Mouse (Mus musculus): ENCODE data around the gene Rnf8. TPM values are rescaled to one million over a fixed set of nuclear protein-coding genes. Genes with fewer than 3 reads are reported as not detected.
A peak's percentile ranks its signal among the peaks of the same experiment; 100 is the strongest.

Rnf8 gene
- total RNA-seq, 2 experiments from 2014 or later, result 61.3 to 76.0 TPM

DNA sequence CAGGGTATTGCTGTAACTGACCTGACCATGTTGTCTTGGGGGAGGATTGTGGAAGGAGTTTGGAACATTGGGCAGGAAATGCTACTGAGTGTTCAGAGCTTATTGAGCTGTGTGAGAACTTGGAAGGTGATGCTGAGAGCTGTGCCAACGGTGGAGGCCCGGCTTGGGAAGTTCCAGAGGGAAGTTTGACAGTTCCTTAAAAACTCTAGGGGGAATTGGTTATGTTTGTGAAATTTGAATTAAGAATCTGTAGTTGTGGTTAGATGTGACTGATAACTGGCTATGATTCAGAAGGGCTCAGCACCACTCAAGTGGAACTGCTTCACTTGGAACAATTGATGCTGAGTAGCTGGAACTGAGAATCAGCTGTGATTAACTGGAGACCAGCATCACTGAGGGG, 56.4 kb downstream of the Rnf8 start:
- ATAC-seq (replicated peaks; ENCODE audit: low FRiP score, low TSS enrichment, poor library complexity, severe bottlenecking), result no peak

- ATAC-seq (replicated peaks; ENCODE audit: low FRiP score, low TSS enrichment, poor library complexity, severe bottlenecking), result no peak
Observed at GRCm38 (mm10) chr17:29673325-29673724, 58.7 kb downstream of the Rnf8 start.

DNA sequence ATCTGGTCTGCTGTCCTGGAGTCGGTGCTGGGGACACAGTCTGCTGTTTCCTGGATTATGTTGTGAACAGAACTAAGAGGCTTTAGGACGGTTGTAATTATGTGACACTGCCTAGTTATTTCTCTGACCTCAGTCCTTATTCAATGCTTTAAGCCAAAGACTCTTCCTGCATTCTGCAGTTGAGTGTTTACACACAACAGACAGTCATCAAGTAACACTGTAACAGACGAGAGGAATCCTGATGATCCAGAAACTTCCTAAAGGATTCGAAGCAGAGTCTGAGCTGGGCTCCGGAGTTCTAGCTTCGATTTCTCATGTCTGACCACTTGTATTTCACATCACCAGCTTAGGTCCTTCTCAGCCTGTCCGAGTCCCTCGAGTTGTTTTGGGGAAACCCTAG, 63.9 kb downstream of the Rnf8 start:
- ATAC-seq (replicated peaks; ENCODE audit: low FRiP score, low TSS enrichment, poor library complexity, severe bottlenecking), result no peak

GRCm38 (mm10) chr17:29679038-29679767, 64.6 kb downstream of the Rnf8 start:
- ATAC-seq (replicated peaks; ENCODE audit: low FRiP score, low TSS enrichment, poor library complexity, severe bottlenecking), result no peak

DNA sequence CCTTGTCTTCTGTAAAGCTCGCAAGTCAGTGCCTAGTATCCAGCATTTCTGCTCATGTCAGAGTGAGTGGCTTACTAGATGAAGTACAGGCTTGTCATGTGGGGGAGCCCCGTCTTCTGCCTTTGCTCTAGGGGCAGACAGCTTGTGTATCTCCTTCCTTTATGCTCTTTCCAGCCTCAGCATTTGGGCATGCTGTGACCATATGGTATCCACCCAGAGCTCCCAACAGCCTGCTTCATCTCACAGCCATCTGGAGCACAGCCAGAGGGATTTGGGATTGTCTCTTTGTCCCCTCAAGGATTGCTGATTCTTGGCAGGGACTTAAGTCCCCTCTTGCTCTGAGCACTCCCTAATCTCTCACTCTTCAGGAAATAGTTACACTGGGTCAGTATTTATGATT, 65.6 kb downstream of the Rnf8 start:
- ATAC-seq (replicated peaks; ENCODE audit: low FRiP score, low TSS enrichment, poor library complexity, severe bottlenecking), result no peak

DNA sequence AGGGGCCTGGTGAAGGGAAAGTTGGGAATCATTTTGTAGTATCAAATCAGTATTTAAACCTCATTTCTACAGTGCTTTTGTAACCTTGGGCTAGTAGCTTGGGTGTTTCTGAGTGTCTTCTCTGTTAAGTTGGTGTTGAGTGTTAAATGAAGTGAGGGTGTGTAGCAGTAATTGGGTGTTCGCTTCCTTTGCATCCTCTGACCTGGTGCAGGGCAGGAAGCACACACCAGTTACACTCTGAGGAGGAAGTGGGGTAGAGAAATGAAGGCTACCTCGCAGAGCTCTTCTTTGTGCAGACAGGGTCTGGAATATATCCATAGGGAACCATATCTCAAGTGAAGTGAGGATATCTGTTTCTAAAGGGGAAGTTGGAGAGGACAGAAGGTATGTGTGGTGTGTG, 66.3 kb downstream of the Rnf8 start:
- no peak for ATAC-seq (replicated peaks; ENCODE audit: low FRiP score, low TSS enrichment, poor library complexity, severe bottlenecking)

DNA sequence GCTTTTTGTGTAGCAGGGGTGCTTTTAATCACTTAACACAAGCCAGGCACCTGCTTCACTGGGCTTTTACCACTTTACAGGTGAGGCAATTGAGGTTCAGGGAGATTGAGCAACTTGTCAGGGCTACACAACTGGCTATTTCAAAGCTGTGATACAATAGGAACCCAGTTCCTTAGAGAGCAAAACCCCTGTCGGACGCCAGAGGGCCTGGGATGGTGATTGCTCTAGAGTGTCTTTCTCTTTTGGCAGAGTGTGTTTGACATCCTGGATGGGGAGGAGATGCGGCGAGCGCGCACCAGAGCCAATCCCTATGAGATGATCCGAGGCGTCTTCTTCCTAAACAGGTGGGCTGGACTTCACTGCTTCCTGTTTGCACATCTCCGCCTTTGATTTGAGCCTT, 67.1 kb downstream of the Rnf8 start:
- ATAC-seq (replicated peaks; ENCODE audit: low FRiP score, low TSS enrichment, poor library complexity, severe bottlenecking), result no peak

- ATAC-seq (replicated peaks; ENCODE audit: low FRiP score, low TSS enrichment, poor library complexity, severe bottlenecking), result no peak
Observed at GRCm38 (mm10) chr17:29682261-29682660, 67.7 kb downstream of the Rnf8 start.

- no peak for ATAC-seq (replicated peaks; ENCODE audit: low FRiP score, low TSS enrichment, poor library complexity, severe bottlenecking)
Observed at GRCm38 (mm10) chr17:29683127-29683526, 68.5 kb downstream of the Rnf8 start.

DNA sequence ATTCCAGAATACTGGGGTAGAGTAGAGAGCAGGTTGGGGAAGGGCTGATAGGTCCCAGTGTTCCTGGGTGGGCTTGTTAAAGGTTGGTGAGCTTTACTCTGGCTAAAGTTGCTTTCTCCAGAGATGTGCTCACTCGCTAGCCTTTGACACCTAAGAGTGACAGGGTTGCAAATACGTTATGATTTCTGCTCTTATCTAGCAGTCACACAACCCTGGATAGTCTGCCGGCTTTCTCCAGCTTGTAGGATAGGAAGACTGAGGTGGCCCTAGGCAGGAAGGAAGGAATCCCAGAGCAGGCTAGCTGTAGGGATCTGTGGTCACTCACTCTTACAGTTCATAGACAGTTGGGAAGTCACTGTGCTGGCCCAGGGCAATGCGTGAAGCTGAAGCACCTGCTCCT, 69.7 kb downstream of the Rnf8 start:
- peak; percentile 60 for ATAC-seq (replicated peaks; ENCODE audit: low FRiP score, low TSS enrichment, poor library complexity, severe bottlenecking)

DNA sequence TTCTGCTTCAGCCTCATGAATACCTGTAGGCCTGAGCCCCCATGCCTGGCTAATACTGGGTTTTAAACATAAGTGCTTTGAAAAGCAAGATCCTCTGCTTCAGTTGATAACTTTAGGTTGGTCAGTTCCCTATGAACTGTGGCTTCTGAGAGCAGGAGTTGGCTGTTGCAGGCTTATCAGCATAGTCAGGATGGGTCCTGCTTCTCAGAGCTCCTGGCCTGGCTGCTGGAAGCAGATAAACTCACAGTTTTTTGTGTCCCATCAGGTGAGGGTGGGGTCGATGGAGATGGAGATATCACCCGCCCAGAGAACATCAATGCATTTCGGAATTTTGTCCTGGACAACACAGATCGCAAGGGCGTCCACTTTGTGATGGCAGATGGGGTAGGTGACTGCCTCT, 72.2 kb downstream of the Rnf8 start:
- ATAC-seq (replicated peaks; ENCODE audit: low FRiP score, low TSS enrichment, poor library complexity, severe bottlenecking), result peak; percentile 63

- ATAC-seq (replicated peaks; ENCODE audit: low FRiP score, low TSS enrichment, poor library complexity, severe bottlenecking), result no peak
Observed at GRCm38 (mm10) chr17:29687373-29687772, 72.8 kb downstream of the Rnf8 start.

DNA sequence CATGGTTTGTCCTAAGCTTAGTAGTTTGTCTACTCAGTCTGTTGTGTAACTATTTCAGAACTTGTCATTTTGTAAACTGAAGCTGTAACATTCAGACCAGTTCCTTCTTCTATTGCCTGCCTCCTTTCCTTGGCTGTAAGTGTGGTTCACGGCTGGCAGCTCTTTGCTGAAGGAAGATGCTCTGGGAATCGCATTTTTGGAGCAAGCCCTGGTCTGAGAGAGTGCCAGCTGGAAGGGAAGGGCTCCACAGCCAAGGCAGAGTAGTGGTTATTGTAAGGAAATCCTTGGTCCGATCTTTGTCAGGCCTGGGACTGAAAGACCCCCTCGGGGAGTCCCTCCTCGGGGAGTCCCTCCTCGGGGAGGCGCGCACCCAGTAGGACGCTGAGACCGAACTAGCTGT, 74.0 kb downstream of the Rnf8 start:
- ATAC-seq (replicated peaks; ENCODE audit: low FRiP score, low TSS enrichment, poor library complexity, severe bottlenecking), result no peak

GRCm38 (mm10) chr17:29690257-29690656, 75.7 kb downstream of the Rnf8 start:
- ATAC-seq (replicated peaks; ENCODE audit: low FRiP score, low TSS enrichment, poor library complexity, severe bottlenecking), result no peak

GRCm38 (mm10) chr17:29692827-29693226, 78.2 kb downstream of the Rnf8 start:
- no peak for ATAC-seq (replicated peaks; ENCODE audit: low FRiP score, low TSS enrichment, poor library complexity, severe bottlenecking)

DNA sequence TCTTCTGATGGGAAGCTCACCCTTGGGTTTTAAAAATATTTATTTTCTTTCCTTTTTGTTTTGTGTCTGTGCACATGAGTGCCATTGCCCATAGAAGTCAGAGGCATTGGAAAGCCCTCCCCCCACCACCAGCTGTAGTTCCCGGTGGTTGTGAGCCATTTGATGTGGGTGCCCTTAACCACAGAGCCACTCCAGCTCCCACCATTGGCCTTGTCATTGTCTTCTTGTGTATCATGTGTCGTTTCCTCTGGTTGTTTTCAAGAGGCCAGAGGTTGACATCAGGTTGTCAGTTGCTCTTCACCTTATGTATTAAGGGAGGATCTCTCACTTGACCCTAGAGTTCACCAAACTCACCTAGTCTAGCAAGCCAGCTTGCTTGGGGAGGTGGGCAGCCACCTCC, 79.0 kb downstream of the Rnf8 start:
- no peak for ATAC-seq (replicated peaks; ENCODE audit: low FRiP score, low TSS enrichment, poor library complexity, severe bottlenecking)

DNA sequence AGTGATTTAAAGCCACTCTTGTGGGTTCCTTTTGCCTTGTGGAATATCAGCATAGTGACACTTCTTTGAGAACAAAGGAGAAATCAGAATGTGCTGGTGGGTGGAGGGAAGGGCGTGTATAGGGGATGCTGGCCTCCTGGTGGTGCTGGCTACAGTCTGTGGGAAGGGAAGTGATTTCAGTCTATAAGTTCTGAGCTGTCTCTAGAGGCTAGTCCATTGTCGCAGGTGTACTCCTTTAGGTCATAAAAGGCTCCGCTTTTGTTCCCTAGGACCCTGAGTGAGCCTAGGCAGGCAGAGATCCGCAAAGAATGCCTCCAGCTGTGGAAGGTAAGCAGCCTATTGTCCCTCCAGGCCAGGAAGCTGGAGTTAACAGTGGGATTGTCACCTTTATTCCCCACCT, 79.9 kb downstream of the Rnf8 start:
- ATAC-seq (replicated peaks; ENCODE audit: low FRiP score, low TSS enrichment, poor library complexity, severe bottlenecking), result no peak

Other genes with a start within 250 kb of the Rnf8 start
- gene Pim1, start 124.0 kb upstream of the Rnf8 start, total RNA-seq (2014; fragmentation: Nextera tagmentation), result 33.2 and 48.8 TPM in 2 replicates
- gene Pim1, start 124.0 kb upstream of the Rnf8 start, total RNA-seq (2017), result 96.9 and 106 TPM in 2 replicates
- not detected in 2 replicates for gene Gm17657, start 65.2 kb upstream of the Rnf8 start, total RNA-seq (2014; fragmentation: Nextera tagmentation)
- not detected in 2 replicates for gene Gm17657, start 65.2 kb upstream of the Rnf8 start, total RNA-seq (2017)
- gene Tbc1d22b, start 65.0 kb upstream of the Rnf8 start, total RNA-seq (2014; fragmentation: Nextera tagmentation), result 15.0 TPM in 2 replicates
- gene Tbc1d22b, start 65.0 kb upstream of the Rnf8 start, total RNA-seq (2017), result 3.7 and 4.6 TPM in 2 replicates
- not detected in 2 replicates for gene Tmem217, start 62.4 kb upstream of the Rnf8 start, total RNA-seq (2014; fragmentation: Nextera tagmentation)
- not detected in 2 replicates for gene Tmem217, start 62.4 kb upstream of the Rnf8 start, total RNA-seq (2017)
- 5.9 and 8.2 TPM in 2 replicates for gene Gm28043, start 86 bp downstream of the Rnf8 start, total RNA-seq (2014; fragmentation: Nextera tagmentation)
- gene Gm28043, start 86 bp downstream of the Rnf8 start, total RNA-seq (2017), result 4.0 and 8.2 TPM in 2 replicates
- 44.7 and 73.5 TPM in 2 replicates for gene Cmtr1, start 45.8 kb downstream of the Rnf8 start, total RNA-seq (2014; fragmentation: Nextera tagmentation)
- gene Cmtr1, start 45.8 kb downstream of the Rnf8 start, total RNA-seq (2017), result 135 and 166 TPM in 2 replicates
- gene Ccdc167, start 102.3 kb downstream of the Rnf8 start, total RNA-seq (2014; fragmentation: Nextera tagmentation), result 20.4 and 22.0 TPM in 2 replicates
- 6.0 and 16.3 TPM in 2 replicates for gene Ccdc167, start 102.3 kb downstream of the Rnf8 start, total RNA-seq (2017)